Mouse (Mus musculus): Measurements from ENCODE around the gene March4.

GRCm38 (mm10) chr1:72469075-72469474 is 67.7 kb downstream of the March4 start:
- TF ChIP-seq CTCF (IDR thresholded peaks at IDR 0.05; ENCODE audit: extremely low read depth, insufficient read length, insufficient replicate concordance, low read depth, low read length) (no peak), POLR2A (IDR thresholded peaks at IDR 0.05; ENCODE audit: low read depth, low read length) (no peak)

Data from small intestine, adult 2 months (tissue).